Mouse (Mus musculus) ES-E14 (cell line): ENCODE measurements around the gene Arhgap21.

Source experiments
- CHD2 ChIP-seq: IDR thresholded peaks from 2 replicates; pipeline ENCODE4 v1.6.1; 2014; ENCODE audit warnings: mild to moderate bottlenecking, low read depth, low read length, inconsistent platforms
- HCFC1 ChIP-seq: IDR thresholded peaks from 2 replicates; pipeline ENCODE4 v1.6.1; 2012; ENCODE audit warnings: low read length, inconsistent platforms, borderline replicate concordance; ENCODE audit not compliant: insufficient read depth
- MAFK ChIP-seq: IDR thresholded peaks from 2 replicates; pipeline ENCODE4 v1.6.1; 2014; ENCODE audit warnings: mild to moderate bottlenecking, low read depth, low read length, inconsistent platforms; ENCODE audit not compliant: insufficient read depth
- ZNF384 ChIP-seq: IDR thresholded peaks from 2 replicates; pipeline ENCODE4 v1.6.1; 2012; ENCODE audit warnings: low read depth, low read length, inconsistent platforms

DNA sequence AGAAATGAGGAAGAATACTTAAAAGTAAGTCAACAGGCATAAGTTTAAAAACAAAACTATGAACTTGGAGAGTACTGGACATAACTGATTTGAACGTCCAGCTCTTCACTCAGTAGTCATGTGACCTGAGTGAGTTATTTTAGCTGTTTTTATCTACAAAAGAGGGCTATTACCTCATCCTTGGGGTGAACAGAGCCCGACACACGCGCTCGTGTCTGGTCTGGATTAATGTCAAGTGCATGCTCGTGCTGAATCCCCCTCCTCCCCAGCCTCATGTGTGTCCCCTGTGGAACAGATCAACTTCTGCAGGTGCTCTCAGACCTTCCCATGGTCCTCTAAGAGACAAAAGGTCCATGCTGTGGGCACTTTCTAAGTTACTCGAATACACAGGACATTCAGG is 59.3 kb downstream of the Arhgap21 start:
- no peak for TF ChIP-seq HCFC1
- no peak for TF ChIP-seq ZNF384
- no peak for TF ChIP-seq MAFK
- no peak for TF ChIP-seq CHD2
